Mouse (Mus musculus): ENCODE results near the gene Scamp3. TPM values are rescaled to one million over a fixed set of nuclear protein-coding genes. Genes with fewer than 3 reads are reported as not detected.
"Not testable (repeated sequence)": the region's sequence is repeated elsewhere in the genome, so short reads cannot be mapped to it uniquely, and the experiment has no call there.

Gene Scamp3
- polyA plus RNA-seq, 1 experiment = 70.9 TPM

DNA sequence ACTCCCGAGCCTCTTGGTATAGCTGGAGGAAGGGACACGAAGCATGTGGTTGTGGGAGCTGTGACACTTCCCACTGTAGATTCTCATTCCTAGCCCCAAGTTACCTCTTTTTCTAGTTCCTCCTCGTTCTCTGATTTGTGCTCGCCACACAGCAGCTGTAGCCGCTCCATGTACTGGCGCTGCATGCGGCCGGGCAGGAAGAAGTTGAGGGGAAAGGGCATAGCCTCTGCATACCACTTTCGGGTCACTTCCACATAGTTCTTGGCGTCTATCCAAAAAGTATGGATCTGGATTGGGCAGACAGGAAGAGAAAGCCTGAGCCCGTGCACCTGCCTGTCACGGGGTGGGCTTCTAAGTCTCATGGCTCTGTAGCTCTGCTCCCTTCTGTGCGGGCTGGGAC lies 32.9 kb downstream of the Scamp3 start:
- no peak for TF ChIP-seq CTCF (IDR thresholded peaks at IDR 0.05; ENCODE audit: control insufficient read depth, insufficient read depth, insufficient replicate concordance, low read depth, low read length)
- no peak for TF ChIP-seq POLR2A (IDR thresholded peaks at IDR 0.05; ENCODE audit: control insufficient read depth, low read depth, low read length)
- H3K36me3 ChIP-seq (ENCODE audit: control insufficient read depth, insufficient read depth, low read length) = no peaks in the 10 kb centered on the region; the same call in none of the 2 replicates
- H3K27ac ChIP-seq (ENCODE audit: control insufficient read depth, insufficient read depth, low read depth, low read length) = no peak overlapping the region
- no peak overlapping the region for H3K4me3 ChIP-seq (ENCODE audit: control insufficient read depth, low read depth, low read length)
- H3K4me1 ChIP-seq (ENCODE audit: control insufficient read depth, insufficient read depth, low read length) = peaks cover 2% of the 10 kb centered on the region; the same call in 1 of the 2 replicates
- H3K27me3 ChIP-seq (ENCODE audit: control insufficient read depth, insufficient read depth, low read length) = no peaks in the 10 kb centered on the region

DNA sequence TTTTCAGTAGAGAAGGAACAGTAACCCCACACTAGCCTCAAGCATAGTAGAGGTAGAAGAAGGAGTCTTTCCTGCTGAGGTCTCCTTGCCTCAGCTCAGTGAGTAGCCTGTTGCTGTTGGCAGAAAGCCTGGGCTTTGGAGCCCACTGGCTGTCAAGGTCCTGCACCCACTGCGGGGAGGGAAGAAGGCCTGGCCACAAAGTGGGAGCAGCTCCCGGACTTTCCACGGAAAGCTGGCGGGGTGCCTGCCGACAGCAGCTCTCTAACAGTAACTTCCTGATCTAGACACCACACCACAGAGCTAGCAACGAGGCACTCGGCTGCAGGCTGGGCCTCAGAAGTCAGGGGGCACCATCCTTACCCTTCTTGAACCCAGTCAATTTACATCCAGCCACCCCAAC lies 33.5 kb downstream of the Scamp3 start:
- Histone ChIP-seq H3K4me1 (ENCODE audit: control insufficient read depth, insufficient read depth, low read length) (peaks cover 7% of the 10 kb centered on the region), H3K36me3 (ENCODE audit: control insufficient read depth, insufficient read depth, low read length) (no peaks in the 10 kb centered on the region; the same call in none of the 2 replicates), H3K27ac (ENCODE audit: control insufficient read depth, insufficient read depth, low read depth, low read length) (no peak overlapping the region), H3K27me3 (ENCODE audit: control insufficient read depth, insufficient read depth, low read length) (no peaks in the 10 kb centered on the region), H3K4me3 (ENCODE audit: control insufficient read depth, low read depth, low read length) (no peak overlapping the region)
- no peak for TF ChIP-seq POLR2A (IDR thresholded peaks at IDR 0.05; ENCODE audit: control insufficient read depth, low read depth, low read length)
- TF ChIP-seq CTCF (IDR thresholded peaks at IDR 0.05; ENCODE audit: control insufficient read depth, insufficient read depth, insufficient replicate concordance, low read depth, low read length) = no peak

DNA sequence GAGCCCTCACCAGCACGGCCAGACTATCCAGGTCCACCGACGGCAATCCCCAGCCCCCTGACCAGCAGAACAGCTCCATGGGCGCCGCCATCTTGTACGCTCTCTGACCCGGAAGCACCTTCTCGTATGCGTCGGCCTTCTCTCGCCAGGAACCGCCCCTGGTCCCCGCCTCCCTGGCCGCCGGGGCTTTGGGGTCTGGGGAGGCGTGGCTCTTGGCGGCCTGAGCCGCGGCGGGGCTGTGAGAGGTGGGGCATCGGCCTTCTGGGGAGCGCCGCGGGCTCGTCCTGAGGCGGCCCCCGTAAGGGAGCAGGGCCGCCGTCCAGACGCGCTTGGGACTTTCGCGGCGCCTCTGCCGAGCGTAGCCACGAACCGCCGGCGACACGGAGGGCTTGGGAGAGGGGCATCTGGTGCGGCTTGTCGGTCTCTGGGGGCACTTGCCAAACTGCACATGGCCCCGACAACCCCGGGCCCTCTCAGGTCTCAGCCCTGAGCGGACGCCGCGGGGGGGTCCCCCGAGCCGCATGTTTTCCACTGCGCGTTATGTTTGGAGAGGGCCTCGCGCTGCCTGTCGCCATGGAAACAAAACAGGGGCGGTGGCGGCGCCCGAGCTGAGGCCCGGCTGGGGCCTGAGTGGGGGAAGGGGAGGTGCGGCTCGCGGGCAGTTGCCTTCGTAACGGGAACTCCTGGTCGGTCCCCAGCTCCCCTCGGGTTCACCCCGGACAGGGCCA lies 36.7 kb downstream of the Scamp3 start:
- Histone ChIP-seq H3K4me1 (ENCODE audit: control insufficient read depth, insufficient read depth, low read length) (peaks cover 13% of the 10 kb centered on the region), H3K4me3 (ENCODE audit: control insufficient read depth, low read depth, low read length) (peak overlapping the region; percentile 93), H3K27me3 (ENCODE audit: control insufficient read depth, insufficient read depth, low read length) (no peaks in the 10 kb centered on the region), H3K27ac (ENCODE audit: control insufficient read depth, insufficient read depth, low read depth, low read length) (peak overlapping the region; percentile 94), H3K36me3 (ENCODE audit: control insufficient read depth, insufficient read depth, low read length) (no peaks in the 10 kb centered on the region; the same call in none of the 2 replicates)
- TF ChIP-seq CTCF (IDR thresholded peaks at IDR 0.05; ENCODE audit: control insufficient read depth, insufficient read depth, insufficient replicate concordance, low read depth, low read length) (no peak), POLR2A (IDR thresholded peaks at IDR 0.05; ENCODE audit: control insufficient read depth, low read depth, low read length) (peak; percentile 94)

DNA sequence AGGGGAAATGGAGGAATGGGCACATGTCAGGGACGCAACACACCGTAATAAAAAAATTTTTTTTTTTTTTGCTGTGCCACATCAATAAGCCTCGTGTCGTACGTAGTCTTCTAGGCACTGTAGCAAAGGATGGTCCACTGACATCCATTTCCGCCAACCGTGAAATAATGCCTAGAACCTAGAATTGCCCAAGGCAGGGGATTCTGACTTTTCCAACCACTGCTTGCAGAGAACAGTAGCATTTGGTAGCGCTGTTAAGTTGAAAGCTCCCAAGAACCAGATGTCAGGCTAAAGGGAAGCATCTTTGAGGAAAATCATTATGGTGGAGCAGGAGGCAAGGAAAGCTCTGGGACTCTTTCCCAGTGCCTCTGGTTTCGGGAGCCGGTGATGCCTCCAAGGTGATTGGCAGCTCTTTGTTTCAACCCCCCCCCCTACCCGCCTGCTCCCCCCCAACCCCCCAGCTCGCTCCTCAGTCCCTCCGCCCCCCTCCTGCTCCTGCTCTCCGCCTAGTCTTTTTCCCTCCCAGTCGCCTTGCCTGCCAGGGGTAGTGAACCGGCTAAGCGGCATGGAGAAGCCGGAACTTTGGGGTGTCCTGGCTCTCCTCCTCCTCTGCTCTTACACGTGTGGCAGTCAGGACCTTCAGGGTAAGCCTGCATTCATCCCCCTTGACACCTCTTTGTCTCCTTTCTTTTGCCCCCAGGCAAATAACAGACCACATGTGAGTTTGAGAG lies 37.6 kb downstream of the Scamp3 start, which contains the start of gene Thbs3:
Gene Thbs3, plus strand, starts transcription at position 500 of the 731 bp plus-strand sequence.
- H3K27ac ChIP-seq (ENCODE audit: control insufficient read depth, insufficient read depth, low read depth, low read length) = peak within 1 kb of the TSS; percentile 94
- peaks cover 13% of the 10 kb centered on the region for H3K4me1 ChIP-seq (ENCODE audit: control insufficient read depth, insufficient read depth, low read length)
- no peaks in the 10 kb centered on the region; the same call in 1 of the 2 replicates for H3K36me3 ChIP-seq (ENCODE audit: control insufficient read depth, insufficient read depth, low read length)
- TF ChIP-seq CTCF (IDR thresholded peaks at IDR 0.05; ENCODE audit: control insufficient read depth, insufficient read depth, insufficient replicate concordance, low read depth, low read length) (no peak), POLR2A (IDR thresholded peaks at IDR 0.05; ENCODE audit: control insufficient read depth, low read depth, low read length) (no peak)
- peak within 1 kb of the TSS; percentile 93 for H3K4me3 ChIP-seq (ENCODE audit: control insufficient read depth, low read depth, low read length)
- H3K27me3 ChIP-seq (ENCODE audit: control insufficient read depth, insufficient read depth, low read length) = no peaks in the 10 kb centered on the region

DNA sequence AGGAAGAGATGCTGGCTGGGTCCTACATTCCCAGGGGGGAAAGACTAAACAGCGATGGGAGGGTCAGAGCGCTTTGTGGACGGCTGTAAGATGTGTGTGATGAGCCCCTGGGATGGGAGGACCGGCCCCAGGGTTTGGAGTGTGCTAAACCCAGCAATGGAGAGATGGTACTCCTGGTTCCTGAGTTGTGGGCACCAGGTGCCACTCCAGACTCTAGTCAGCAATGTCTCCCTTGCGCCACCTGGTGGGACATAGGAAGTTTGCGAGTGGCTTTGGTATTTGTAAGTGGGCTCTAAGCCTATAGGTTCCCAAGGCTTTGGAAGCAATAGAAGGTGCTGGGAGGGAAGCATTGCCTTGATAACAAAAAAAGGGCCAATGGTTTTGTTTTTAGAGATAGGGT lies 38.6 kb downstream of the Scamp3 start:
- Histone ChIP-seq H3K36me3 (ENCODE audit: control insufficient read depth, insufficient read depth, low read length) (no peaks in the 10 kb centered on the region), H3K27ac (ENCODE audit: control insufficient read depth, insufficient read depth, low read depth, low read length) (no peak overlapping the region), H3K27me3 (ENCODE audit: control insufficient read depth, insufficient read depth, low read length) (no peaks in the 10 kb centered on the region), H3K4me3 (ENCODE audit: control insufficient read depth, low read depth, low read length) (peak overlapping the region; percentile 93), H3K4me1 (ENCODE audit: control insufficient read depth, insufficient read depth, low read length) (peaks cover 13% of the 10 kb centered on the region)
- no peak for TF ChIP-seq POLR2A (IDR thresholded peaks at IDR 0.05; ENCODE audit: control insufficient read depth, low read depth, low read length)
- TF ChIP-seq CTCF (IDR thresholded peaks at IDR 0.05; ENCODE audit: control insufficient read depth, insufficient read depth, insufficient replicate concordance, low read depth, low read length) = peak; percentile 74

DNA sequence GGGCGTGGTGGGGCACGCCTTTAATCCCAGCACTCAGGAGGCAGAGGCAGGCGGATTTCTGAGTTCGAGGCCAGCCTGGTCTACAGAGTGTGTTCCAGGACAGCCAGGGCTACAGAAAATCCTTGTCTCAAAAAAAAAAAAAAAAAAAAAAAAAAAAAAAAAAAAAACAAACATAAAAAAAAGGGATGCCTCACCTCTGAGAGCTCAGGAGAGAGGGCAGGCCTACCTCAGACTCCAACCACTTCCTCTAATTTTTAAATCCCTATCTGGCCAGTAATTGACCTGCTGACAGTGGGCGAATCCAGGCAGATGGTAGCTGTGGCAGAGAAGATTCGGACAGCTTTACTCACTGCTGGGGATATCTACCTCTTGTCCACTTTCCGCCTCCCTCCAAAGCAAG lies 39.1 kb downstream of the Scamp3 start:
- H3K27me3 ChIP-seq (ENCODE audit: control insufficient read depth, insufficient read depth, low read length); H3K27ac ChIP-seq (ENCODE audit: control insufficient read depth, insufficient read depth, low read depth, low read length); H3K36me3 ChIP-seq (ENCODE audit: control insufficient read depth, insufficient read depth, low read length): not testable (repeated sequence)
- H3K4me1 ChIP-seq (ENCODE audit: control insufficient read depth, insufficient read depth, low read length) = peaks cover 13% of the 10 kb centered on the region
- peak overlapping the region; percentile 93 for H3K4me3 ChIP-seq (ENCODE audit: control insufficient read depth, low read depth, low read length)

DNA sequence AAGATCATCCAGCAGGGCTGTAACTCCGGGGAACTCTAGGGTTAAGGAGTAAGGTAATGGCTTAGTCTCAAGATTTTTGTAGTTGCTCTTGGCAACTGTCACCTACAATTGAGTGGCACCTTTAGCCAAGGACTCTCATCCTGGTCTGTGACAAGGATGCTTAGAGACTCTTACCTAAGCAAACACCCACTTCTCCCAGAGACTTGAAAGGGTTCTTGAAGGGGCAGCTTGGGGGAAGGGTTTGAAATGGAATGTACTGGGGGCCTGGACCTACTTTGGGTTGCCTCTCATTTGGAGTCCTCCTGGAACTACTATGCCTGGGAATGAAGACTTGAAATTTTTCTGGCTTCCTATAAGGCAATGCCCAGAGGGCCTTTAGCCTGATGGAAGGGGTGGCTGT lies 41.0 kb downstream of the Scamp3 start:
- H3K4me1 ChIP-seq (ENCODE audit: control insufficient read depth, insufficient read depth, low read length) = peaks cover 13% of the 10 kb centered on the region
- H3K4me3 ChIP-seq (ENCODE audit: control insufficient read depth, low read depth, low read length) = no peak overlapping the region
- no peaks in the 10 kb centered on the region; the same call in 1 of the 2 replicates for H3K36me3 ChIP-seq (ENCODE audit: control insufficient read depth, insufficient read depth, low read length)
- TF ChIP-seq POLR2A (IDR thresholded peaks at IDR 0.05; ENCODE audit: control insufficient read depth, low read depth, low read length) (no peak), CTCF (IDR thresholded peaks at IDR 0.05; ENCODE audit: control insufficient read depth, insufficient read depth, insufficient replicate concordance, low read depth, low read length) (no peak)
- no peak overlapping the region for H3K27ac ChIP-seq (ENCODE audit: control insufficient read depth, insufficient read depth, low read depth, low read length)
- H3K27me3 ChIP-seq (ENCODE audit: control insufficient read depth, insufficient read depth, low read length) = no peaks in the 10 kb centered on the region
